Mouse (Mus musculus) intestine, embryonic 14.5 days (tissue): ENCODE data around the gene Dnajc5. TPM values are rescaled to one million over a fixed set of nuclear protein-coding genes. Genes with fewer than 3 reads are reported as not detected.
A peak's percentile ranks its signal among the peaks of the same experiment; 100 is the strongest.

Experiments
- ATAC-seq: fragments of 200-750 bp; cut with Nextera tagmentation; replicated peaks from 2 replicates; pipeline ENCODE4 v1.8.0; 2017; ENCODE audit warnings: low read depth, moderate number of reproducible peaks, moderate TSS enrichment, moderate library complexity; ENCODE audit not compliant: low FRiP score, low TSS enrichment
- DNase-seq: peaks from one replicate; pipeline ENCODE4 v3.0.0-alpha.2; 2018; ENCODE audit warnings: low spot score
- H3K27ac ChIP-seq: fragments of 300-500 bp; sonication (generic); 2 replicates; pipeline ENCODE4 v1.5.1; 2014; ENCODE audit warnings: low read depth, mild to moderate bottlenecking, control low read depth
- H3K27me3 ChIP-seq: fragments of 300-500 bp; sonication (generic); replicated peaks from 2 replicates; pipeline ENCODE4 v1.6.1; 2014; ENCODE audit warnings: low read length, control low read depth; ENCODE audit not compliant: control insufficient read depth, insufficient read depth
- H3K36me3 ChIP-seq: fragments of 300-500 bp; sonication (generic); 2 replicates; pipeline ENCODE4 v1.6.1; 2014; ENCODE audit warnings: low read length, control low read depth; ENCODE audit not compliant: control insufficient read depth, insufficient read depth
- H3K4me1 ChIP-seq: fragments of 300-500 bp; sonication (generic); replicated peaks from 2 replicates; pipeline ENCODE4 v1.6.1; 2014; ENCODE audit warnings: low read length, control low read depth, mixed read lengths; ENCODE audit not compliant: control insufficient read depth, insufficient read depth
- H3K4me2 ChIP-seq: fragments of 300-500 bp; sonication (generic); 2 replicates; pipeline ENCODE4 v1.6.1; 2014; ENCODE audit warnings: low read length
- H3K4me3 ChIP-seq: fragments of 300-500 bp; sonication (generic); 2 replicates; pipeline ENCODE4 v1.5.1; 2014; ENCODE audit warnings: low read depth, low read length, control low read depth, mixed read lengths
- H3K9ac ChIP-seq: fragments of 300-500 bp; sonication (generic); 2 replicates; pipeline ENCODE4 v1.6.1; 2014; ENCODE audit warnings: mild to moderate bottlenecking, low read length
- H3K9me3 ChIP-seq: fragments of 300-500 bp; sonication (generic); 2 replicates; pipeline ENCODE4 v1.6.1; 2016; ENCODE audit warnings: low read length, control low read depth; ENCODE audit not compliant: control insufficient read depth
- WGBS: fragments of 180-500 bp; shearing (Covaris S2); extraction: QIAGEN DNeasy Blood & Tissue Kit; methylation state at CpG from one replicate; pipeline ENCODE4 v1.1.7; 2014; 5-methylcytosine and 5-hydroxymethylcytosine counted together
- polyA plus RNA-seq: library from polyadenylated mRNA; unstranded; fragments of >200 nt; fragmentation: Nextera tagmentation; extraction: Ambion mirVana; gene quantifications from 2 replicates; pipeline ENCODE4 v1.2.1, GENCODE M21; 2014

The Dnajc5 gene
- polyA plus RNA-seq, 1 experiment from 2014 or later, result 79.8 TPM

- H3K4me1 ChIP-seq, result no peaks in the 10 kb centered on the region
- H3K27me3 ChIP-seq, result no peaks in the 10 kb centered on the region
- DNase-seq (peak; percentile 43), ATAC-seq (no peak)
- no peak overlapping the region for H3K9ac ChIP-seq
- H3K36me3 ChIP-seq, result peaks cover 33% of the 10 kb centered on the region
- no peak overlapping the region for H3K4me2 ChIP-seq
- 91% methylated on average over 15 of the region's 15 CpGs for WGBS
- no peak overlapping the region for H3K27ac ChIP-seq
- H3K4me3 ChIP-seq, result no peak overlapping the region
- H3K9me3 ChIP-seq, result no peaks in the 10 kb centered on the region
Observed at GRCm38 (mm10) chr2:181572921-181573920, 52.9 kb downstream of the Dnajc5 start.

- WGBS, result 84% methylated on average over 9 of the region's 9 CpGs
- H3K4me3 ChIP-seq, result no peak overlapping the region
- no peak overlapping the region for H3K4me2 ChIP-seq
- H3K27me3 ChIP-seq, result no peaks in the 10 kb centered on the region
- DNase-seq, result peak; percentile 38
- H3K36me3 ChIP-seq, result peaks cover 33% of the 10 kb centered on the region
- H3K4me1 ChIP-seq, result peaks cover 6% of the 10 kb centered on the region
- H3K9me3 ChIP-seq, result no peaks in the 10 kb centered on the region
- H3K9ac ChIP-seq, result no peak overlapping the region
- no peak overlapping the region for H3K27ac ChIP-seq
- ATAC-seq, result no peak
Observed at GRCm38 (mm10) chr2:181573961-181574360, 53.7 kb downstream of the Dnajc5 start.

GRCm38 (mm10) chr2:181574921-181575545, 54.7 kb downstream of the Dnajc5 start:
- DNase-seq, result peak; percentile 46
- no peak for ATAC-seq
- H3K4me2 ChIP-seq, result no peak overlapping the region
- WGBS, result 93% methylated on average over 7 of the region's 7 CpGs
- peaks cover 27% of the 10 kb centered on the region for H3K36me3 ChIP-seq
- H3K27ac ChIP-seq, result no peak overlapping the region
- no peak overlapping the region for H3K4me3 ChIP-seq
- no peaks in the 10 kb centered on the region for H3K9me3 ChIP-seq
- H3K27me3 ChIP-seq, result no peaks in the 10 kb centered on the region
- H3K9ac ChIP-seq, result no peak overlapping the region
- peaks cover 13% of the 10 kb centered on the region for H3K4me1 ChIP-seq

- no peaks in the 10 kb centered on the region for H3K9me3 ChIP-seq
- 93% methylated on average over 2 of the region's 2 CpGs for WGBS
- ATAC-seq, result no peak
Observed at GRCm38 (mm10) chr2:181576613-181577012, 56.3 kb downstream of the Dnajc5 start.

GRCm38 (mm10) chr2:181577126-181577525, 56.8 kb downstream of the Dnajc5 start:
- Histone ChIP-seq H3K9me3 (no peaks in the 10 kb centered on the region), H3K4me3 (no peak overlapping the region), H3K4me2 (no peak overlapping the region), H3K4me1 (peaks cover 21% of the 10 kb centered on the region), H3K27me3 (no peaks in the 10 kb centered on the region), H3K36me3 (peaks cover 23% of the 10 kb centered on the region), H3K9ac (no peak overlapping the region), H3K27ac (no peak overlapping the region)
- DNase-seq (no peak), ATAC-seq (no peak)
- 65% methylated on average over 2 of the region's 2 CpGs for WGBS

More at GRCm38 (mm10) chr2:181576613-181577012, 56.3 kb downstream of the Dnajc5 start:
- Histone ChIP-seq H3K27me3 (no peaks in the 10 kb centered on the region), H3K4me2 (no peak overlapping the region), H3K9ac (no peak overlapping the region), H3K36me3 (peaks cover 27% of the 10 kb centered on the region), H3K4me3 (no peak overlapping the region), H3K27ac (no peak overlapping the region), H3K4me1 (peaks cover 20% of the 10 kb centered on the region)
- no peak for DNase-seq

- H3K27me3 ChIP-seq, result no peaks in the 10 kb centered on the region
- H3K36me3 ChIP-seq, result peaks cover 18% of the 10 kb centered on the region
- no peak overlapping the region for H3K9ac ChIP-seq
- H3K27ac ChIP-seq, result no peak overlapping the region
- DNase-seq (peak; percentile 43), ATAC-seq (no peak)
- peaks cover 24% of the 10 kb centered on the region for H3K4me1 ChIP-seq
- H3K4me2 ChIP-seq, result no peak overlapping the region
- no peak overlapping the region for H3K4me3 ChIP-seq
- H3K9me3 ChIP-seq, result no peaks in the 10 kb centered on the region
- 78% methylated on average over 7 of the region's 7 CpGs for WGBS
Observed at GRCm38 (mm10) chr2:181577981-181578581, 57.8 kb downstream of the Dnajc5 start.

GRCm38 (mm10) chr2:181578790-181579618, 58.7 kb downstream of the Dnajc5 start:
- DNase-seq (peak; percentile 48), ATAC-seq (no peak)
- Histone ChIP-seq H3K9ac (0 out of 2 replicates have a peak overlapping the region, but pooled peaks have one; percentile 7), H3K27me3 (no peaks in the 10 kb centered on the region), H3K36me3 (peaks cover 15% of the 10 kb centered on the region), H3K4me3 (no peak overlapping the region), H3K27ac (no peak overlapping the region), H3K4me2 (no peak overlapping the region), H3K4me1 (peaks cover 24% of the 10 kb centered on the region), H3K9me3 (no peaks in the 10 kb centered on the region)
- 28% methylated on average over 5 of the region's 5 CpGs for WGBS

- 95% methylated on average over 1 of the region's 1 CpGs for WGBS
- no peak overlapping the region for H3K27ac ChIP-seq
- no peak overlapping the region for H3K9ac ChIP-seq
- peaks cover 24% of the 10 kb centered on the region for H3K4me1 ChIP-seq
- no peak overlapping the region for H3K4me3 ChIP-seq
- DNase-seq (peak; percentile 40), ATAC-seq (no peak)
- peaks cover 15% of the 10 kb centered on the region for H3K36me3 ChIP-seq
- H3K9me3 ChIP-seq, result no peaks in the 10 kb centered on the region
- H3K27me3 ChIP-seq, result no peaks in the 10 kb centered on the region
- no peak overlapping the region for H3K4me2 ChIP-seq
Observed at GRCm38 (mm10) chr2:181579681-181580080, 59.4 kb downstream of the Dnajc5 start.
